In genomic region chr13:9329307-9329915, GRCm38 (mm10) we compare ENCODE assay signal across 8 mouse cellular contexts. TPM values are rescaled to one million over a fixed set of nuclear protein-coding genes. Genes with fewer than 3 reads are reported as not detected.
DNase-seq lines count a peak whose midpoint lies in the region; ATAC-seq and TF ChIP-seq lines count a peak whose summit lies in the region.

No protein-coding gene starts in this region.

- no peak for TF ChIP-seq POLR2A in myocyte (IDR thresholded peaks at IDR 0.05; ENCODE audit: insufficient read length, low read depth)

- H3K9ac ChIP-seq in embryonic facial prominence, embryonic 15.5 days = no peak overlapping the region
- no peak overlapping the region for H3K9ac ChIP-seq in intestine, embryonic 15.5 days

- no peak overlapping the region for H3K4me3 ChIP-seq in embryonic facial prominence, embryonic 15.5 days (replicated peaks)
- no peak overlapping the region for H3K4me3 ChIP-seq in intestine, embryonic 15.5 days (replicated peaks)
- no peak overlapping the region for H3K4me3 ChIP-seq in myocyte

- H3K27me3 ChIP-seq in embryonic facial prominence, embryonic 15.5 days = no peaks in the 10 kb centered on the region
- no peaks in the 10 kb centered on the region for H3K27me3 ChIP-seq in intestine, embryonic 15.5 days (replicated peaks)
- H3K27me3 ChIP-seq in myocyte (ENCODE audit: control insufficient read depth, insufficient read depth, insufficient read length) = no peaks in the 10 kb centered on the region

- DNase-seq in ovary, postnatal 36 days (ENCODE audit: low spot score) = peak; percentile 9
- no peak for DNase-seq in ovary, postnatal 10 days (ENCODE audit: low spot score)
- DNase-seq in thymus, postnatal 36 days = no peak
- DNase-seq in natural killer cell, adult 2 months (ENCODE audit: low spot score in 2 of 2) = no peak
- DNase-seq in adrenal gland, postnatal 36 days = no peak

- peaks cover 14% of the 10 kb centered on the region for H3K4me1 ChIP-seq in embryonic facial prominence, embryonic 15.5 days
- H3K4me1 ChIP-seq in intestine, embryonic 15.5 days (replicated peaks) = peaks cover 5% of the 10 kb centered on the region; the same call in 1 of the 2 replicates

- H3K4me2 ChIP-seq in embryonic facial prominence, embryonic 15.5 days (replicated peaks) = no peak overlapping the region
- no peak overlapping the region for H3K4me2 ChIP-seq in intestine, embryonic 15.5 days (replicated peaks)
- peak overlapping the region; percentile 0 for H3K4me2 ChIP-seq in myocyte (ENCODE audit: low read depth)

- peaks cover 28% of the 10 kb centered on the region for H3K79me2 ChIP-seq in myocyte (ENCODE audit: control insufficient read depth, insufficient read depth)

- H3K27ac ChIP-seq in embryonic facial prominence, embryonic 15.5 days (replicated peaks) = 0 out of 2 replicates have a peak overlapping the region, but pooled peaks have one; percentile 34
- H3K27ac ChIP-seq in intestine, embryonic 15.5 days = no peak overlapping the region

- no peaks in the 10 kb centered on the region for H3K9me3 ChIP-seq in embryonic facial prominence, embryonic 15.5 days (replicated peaks)
- no peaks in the 10 kb centered on the region for H3K9me3 ChIP-seq in intestine, embryonic 15.5 days

- WGBS in embryonic facial prominence, embryonic 15.5 days = 43% methylated on average over 1 of the region's 1 CpGs
- 50% methylated on average over 1 of the region's 1 CpGs for WGBS in intestine, embryonic 15.5 days

- no peaks in the 10 kb centered on the region for H3K36me3 ChIP-seq in embryonic facial prominence, embryonic 15.5 days
- H3K36me3 ChIP-seq in intestine, embryonic 15.5 days = no peaks in the 10 kb centered on the region
- H3K36me3 ChIP-seq in myocyte (ENCODE audit: control insufficient read depth, insufficient read depth) = no peaks in the 10 kb centered on the region

- no peak for ATAC-seq in embryonic facial prominence, embryonic 15.5 days (ENCODE audit: insufficient number of reproducible peaks, low FRiP score, low TSS enrichment, low read depth)
- peak; percentile 84 for ATAC-seq in intestine, embryonic 15.5 days

- H3ac ChIP-seq in myocyte (ENCODE audit: control insufficient read depth, insufficient read length) = no peak overlapping the region

TF ChIP-seq in myocyte, 11 proteins besides CTCF, POLR2A, EP300 and RAD21:
- peak; percentile 87 to 97 (median 93) for TF ChIP-seq MYOD1 (IDR thresholded peaks at IDR 0.05; ENCODE audit: control insufficient read depth in 1 of 3, insufficient read length in 2 of 3, low read depth in 2 of 3)
- TF ChIP-seq POLR2AphosphoS2 (IDR thresholded peaks at IDR 0.05; ENCODE audit: insufficient read length, low read depth) = no peak
- TF ChIP-seq USF1 (IDR thresholded peaks at IDR 0.05; ENCODE audit: low read depth) = no peak
- TF ChIP-seq REST (IDR thresholded peaks at IDR 0.05; ENCODE audit: insufficient read depth, insufficient read length) = no peak
- no peak for TF ChIP-seq SRF (IDR thresholded peaks at IDR 0.05; ENCODE audit: control insufficient read depth, insufficient read length, low read depth)
- peak; percentile 90 to 99 (median 92) for TF ChIP-seq MYOG (IDR thresholded peaks at IDR 0.05; ENCODE audit: control insufficient read depth in 1 of 3, insufficient read depth in 1 of 3, insufficient read length in 2 of 3, low read depth in 2 of 3)
- TF ChIP-seq MAX (IDR thresholded peaks at IDR 0.05; ENCODE audit: low read depth) = no peak
- peak; percentile 92 for TF ChIP-seq TCF12 (IDR thresholded peaks at IDR 0.05; ENCODE audit: insufficient read depth, poor library complexity, severe bottlenecking)
- TF ChIP-seq E2F4 (IDR thresholded peaks at IDR 0.05; ENCODE audit: insufficient read depth) = no peak
- no peak for TF ChIP-seq CEBPB (IDR thresholded peaks at IDR 0.05; ENCODE audit: insufficient read depth, poor library complexity, severe bottlenecking)
- peak; percentile 70 for TF ChIP-seq TCF3 (IDR thresholded peaks at IDR 0.05; ENCODE audit: insufficient read length, low read depth)
TF ChIP-seq in myocyte: peak in this region for 4.

RNA-seq across cellular contexts. Expression of gene Dip2c, which starts 53.1 kb away (rescaled TPM):
- 6.3 and 6.4 TPM in 2 replicates for polyA plus RNA-seq in embryonic facial prominence, embryonic 15.5 days (2015; fragmentation: Nextera tagmentation; extraction: Ambion mirVana)
- 4.1 and 4.2 TPM in 2 replicates for polyA plus RNA-seq in intestine, embryonic 15.5 days (2015; fragmentation: Nextera tagmentation; extraction: Ambion mirVana)
- 17.8 TPM for polyA plus RNA-seq in myocyte (2012; fragmentation: generic; extraction: Trizol)
- total RNA-seq in adrenal gland, postnatal 36 days (2021) = 10 to 100 TPM; 19.5 to 29.6 TPM
